In the genomic region with DNA sequence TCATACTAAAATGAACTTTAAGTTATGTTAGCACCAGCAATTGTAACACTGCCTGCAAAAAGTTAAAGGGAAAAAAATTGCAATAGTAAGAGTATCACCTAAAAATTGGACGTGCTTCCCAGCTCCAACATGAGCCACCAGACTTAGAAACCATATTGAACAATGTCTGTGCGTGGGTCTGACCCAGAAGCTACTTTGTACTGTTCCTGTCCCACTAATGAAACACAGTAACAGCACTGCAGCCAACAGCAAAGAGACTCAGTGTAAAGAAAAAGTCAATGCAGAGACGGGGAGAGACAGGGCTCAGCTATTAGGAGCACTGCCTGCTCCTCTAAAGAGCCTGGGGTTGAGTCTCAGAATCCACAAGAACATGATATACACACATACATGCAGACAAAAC, we compare ENCODE assay signal across 21 mouse cellular contexts. TPM values are rescaled to one million over a fixed set of nuclear protein-coding genes. Genes with fewer than 3 reads are reported as not detected.
"Had no signal": no experiment of that assay in that cellular context is flagged by ENCODE, and none has a peak within 500 bp of the region (broad histone marks: within the 10 kb centered on the region; RNA-seq: fewer than 3 reads in every experiment).

No protein-coding gene starts in this region.

- H3K4me2 ChIP-seq: intestine, embryonic 15.5 days; liver, embryonic 12.5 days; lung, embryonic 14.5 days; neural tube, embryonic 15.5 days had no signal

- H3K4me3 ChIP-seq: intestine, embryonic 15.5 days; left cerebral cortex, adult 2 months; limb, embryonic 10.5 days; liver, embryonic 12.5 days; midbrain, embryonic 10.5 days; myocyte; neural tube, embryonic 15.5 days had no signal

- ATAC-seq: liver, embryonic 12.5 days had no signal

- H3K9me3 ChIP-seq: intestine, embryonic 15.5 days; limb, embryonic 10.5 days; liver, embryonic 12.5 days; midbrain, embryonic 10.5 days; neural tube, embryonic 15.5 days had no signal

- H3K9ac ChIP-seq: intestine, embryonic 15.5 days; liver, embryonic 12.5 days; lung, embryonic 14.5 days; neural tube, embryonic 15.5 days had no signal

- DNase-seq: kidney, adult 18-20 months; kidney, postnatal 10 days; lung, embryonic 14.5 days; lung, postnatal 10 days; lung, postnatal 4 days; midbrain, embryonic 14.5 days; right cerebral cortex, postnatal 4 days; spleen, adult 18-20 months; thymus, postnatal 4 days had no signal

- H3K4me1 ChIP-seq: intestine, embryonic 15.5 days; limb, embryonic 10.5 days; liver, embryonic 12.5 days; midbrain, embryonic 10.5 days; neural tube, embryonic 15.5 days had no signal

- H3K27ac ChIP-seq: intestine, embryonic 15.5 days; left cerebral cortex, adult 2 months; limb, embryonic 10.5 days; liver, embryonic 12.5 days; midbrain, embryonic 10.5 days; neural tube, embryonic 15.5 days had no signal

- H3K27me3 ChIP-seq: intestine, embryonic 15.5 days; liver, embryonic 12.5 days; neural tube, embryonic 15.5 days had no signal

RNA-seq across cellular contexts. Expression of gene Tph2, which starts 39.0 kb away (rescaled TPM):
- total RNA-seq: megakaryocyte, adult 5-6 weeks had no signal
- polyA plus RNA-seq: intestine, embryonic 15.5 days; kidney, embryonic 14.5 days; large intestine, adult 2 months; limb, embryonic 10.5 days; liver, embryonic 12.5 days; liver, embryonic 16.5 days; stomach, embryonic 14.5 days had no signal
